Mouse (Mus musculus) urinary bladder, postnatal 10 days (tissue): ENCODE results near the gene Ankrd13d.

ENCODE experiments used
- DNase-seq: peaks from one replicate; pipeline ENCODE4 v3.0.0; 2022; ENCODE audit warnings: low spot score

The Ankrd13d gene

DNA sequence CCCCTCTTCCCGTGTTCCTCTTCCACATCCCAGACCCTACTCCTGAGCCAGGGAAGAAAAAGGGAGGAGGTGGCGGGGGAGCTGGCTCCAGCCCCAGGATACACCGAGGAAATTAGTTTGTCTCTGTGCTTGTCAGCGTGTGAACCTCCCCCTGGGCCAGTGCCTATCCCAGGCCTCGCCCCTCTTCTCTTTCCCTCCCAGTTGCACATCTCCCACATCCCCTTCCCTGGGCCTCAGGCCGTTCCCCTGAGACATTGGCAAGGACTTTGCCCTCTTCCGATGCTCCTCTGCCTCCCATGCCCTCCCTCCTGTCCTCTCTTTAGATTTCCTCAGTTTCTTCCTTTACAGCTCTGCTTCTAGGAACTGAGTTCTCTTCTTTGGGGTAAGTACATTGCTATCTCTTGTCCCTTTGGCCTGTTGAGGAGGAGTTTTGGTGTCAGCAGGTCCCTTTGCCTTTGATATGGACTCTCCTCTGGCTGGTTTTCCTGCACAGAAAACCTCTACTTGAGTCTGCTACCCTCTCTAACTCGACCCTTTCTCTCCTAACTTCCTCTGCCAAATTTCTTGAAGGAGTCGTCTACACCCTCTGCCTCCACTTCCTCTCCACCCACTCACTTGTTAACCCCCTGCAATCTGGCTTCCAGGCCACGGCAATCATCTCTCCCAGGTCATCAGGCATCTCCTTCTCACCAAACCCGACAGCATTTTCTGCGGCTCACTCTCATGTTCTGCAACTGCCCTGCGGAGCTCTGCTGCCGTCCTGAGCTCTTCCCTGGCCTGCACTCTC is 61.8 kb downstream of the Ankrd13d start:
- no peak for DNase-seq

DNA sequence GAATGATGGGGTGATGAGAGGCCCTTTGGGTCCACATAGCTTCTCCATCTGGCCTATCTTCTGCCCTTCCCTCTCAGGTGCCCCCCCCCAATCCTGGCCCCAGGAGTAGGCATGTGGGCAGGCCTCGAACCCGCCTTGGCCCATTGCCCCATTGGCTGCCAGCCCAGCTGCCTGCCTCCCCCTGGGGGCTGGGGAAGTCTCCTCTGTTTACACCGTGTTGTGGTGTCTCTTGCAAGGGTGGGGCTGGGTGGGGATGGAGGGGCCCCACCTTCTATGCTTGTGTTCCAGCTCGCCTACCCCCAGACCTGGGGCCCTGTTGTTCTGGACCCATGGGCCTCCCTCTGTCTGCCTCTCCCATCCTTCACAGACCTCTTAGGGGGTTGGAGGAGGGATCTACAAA is 62.5 kb downstream of the Ankrd13d start:
- DNase-seq = no peak
